Mouse (Mus musculus) kidney, postnatal 36 days (tissue): ENCODE results near the gene B230217C12Rik.

Experiments used
- DNase-seq, 2 experiments: peaks; one replicate each; pipeline ENCODE4 v3.0.0; 2021 to 2022; ENCODE audit warnings: mixed read lengths in 2 of 2

The B230217C12Rik gene

DNA sequence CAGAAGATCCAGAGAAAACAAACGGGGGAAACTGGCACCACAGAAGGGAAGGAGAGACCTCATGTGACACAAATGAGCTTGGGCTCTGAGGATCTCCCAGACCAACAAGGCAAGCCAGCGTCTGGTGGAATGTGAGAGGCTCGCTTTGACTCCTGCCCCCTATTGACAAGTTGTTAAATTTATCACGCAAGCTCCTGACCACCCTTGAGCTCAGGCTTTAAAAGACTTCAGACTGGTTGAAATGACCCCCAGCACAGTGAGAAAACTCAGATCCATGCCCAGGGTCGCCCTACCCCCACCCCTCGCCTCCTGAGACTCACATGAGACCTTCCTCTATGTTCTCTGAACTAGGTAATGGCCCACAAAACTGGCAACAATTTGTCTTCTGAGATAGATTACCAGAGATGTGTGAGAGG, at the start of gene B230217C12Rik:
Gene B230217C12Rik, plus strand, starts transcription at position 242 of the 416 bp plus-strand sequence.
- DNase-seq = peak in 1 of 2 experiments; percentile 31

DNA sequence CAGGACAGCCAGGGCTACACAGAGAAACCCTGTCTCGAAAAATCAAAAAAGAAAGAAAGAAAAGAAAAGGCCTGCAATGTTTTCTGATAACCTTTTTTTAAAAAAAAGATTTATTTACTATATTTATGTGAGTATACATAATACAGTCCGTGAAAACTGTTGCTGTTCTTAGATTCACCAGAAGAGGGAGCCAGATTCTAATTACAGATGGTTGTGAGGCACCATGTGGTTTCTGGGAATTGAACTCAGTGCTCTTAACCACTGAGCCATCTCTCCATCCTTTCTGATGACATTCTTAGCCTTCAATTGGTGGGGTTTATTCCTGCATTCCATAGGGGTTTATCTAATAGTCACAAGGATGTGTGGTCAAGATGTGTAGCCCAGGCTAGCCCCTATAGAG, 47.4 kb upstream of the B230217C12Rik start:
- DNase-seq = peak; percentile 57 to 62

DNA sequence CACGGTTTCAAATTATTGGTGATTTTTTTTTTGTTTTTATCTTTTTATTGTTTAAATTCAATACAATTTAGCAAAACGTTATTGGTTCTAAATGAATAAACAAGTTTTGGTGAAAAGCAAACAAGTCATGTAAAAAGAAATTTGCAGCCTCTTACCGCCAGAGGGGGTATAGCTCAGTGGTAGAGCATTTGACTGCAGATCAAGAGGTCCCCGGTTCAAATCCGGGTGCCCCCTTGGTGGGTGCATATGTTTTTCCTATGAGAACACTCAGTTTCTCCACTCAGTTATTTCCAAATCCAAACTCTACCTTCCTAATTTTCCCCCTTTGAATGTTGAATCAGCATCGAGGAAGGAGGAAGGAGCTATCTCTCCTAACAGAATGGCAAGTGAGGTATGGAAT, 43.7 kb upstream of the B230217C12Rik start:
- DNase-seq = peak; percentile 76 to 82

DNA sequence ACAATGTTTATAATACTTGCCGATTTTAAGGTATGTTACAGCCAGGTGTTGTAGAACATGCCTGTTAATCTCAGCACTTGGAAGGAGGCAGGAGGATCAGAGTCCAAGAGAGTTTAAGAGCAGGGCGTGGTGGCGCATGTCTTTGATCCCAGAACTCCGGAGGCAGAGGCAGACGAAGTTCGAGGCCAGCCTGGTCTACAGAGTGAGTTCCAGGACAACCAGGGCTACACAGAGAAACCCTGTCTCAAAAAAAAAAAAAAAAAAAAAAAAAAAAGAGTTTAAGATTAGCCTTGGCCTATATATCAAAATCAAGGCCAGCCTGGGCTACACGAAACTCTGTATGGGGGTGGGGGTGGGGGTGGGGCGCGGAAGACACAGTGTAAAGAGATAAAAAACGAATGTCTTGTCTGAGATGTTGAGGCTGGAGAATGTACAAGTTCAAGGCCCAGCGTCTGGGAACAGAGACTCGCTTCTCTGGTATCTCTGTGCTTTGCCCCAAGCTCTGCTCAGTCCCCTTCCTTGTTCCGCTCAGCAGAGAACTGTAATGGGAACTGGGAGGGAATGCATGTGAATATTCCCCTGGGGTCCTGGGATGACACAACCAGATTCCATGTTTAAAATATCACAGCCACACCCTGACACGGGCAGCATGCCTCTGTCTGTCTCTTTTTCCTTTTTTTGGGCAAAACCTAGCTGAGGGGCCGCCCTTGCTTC, 43.1 kb upstream of the B230217C12Rik start:
- no peak for DNase-seq

DNA sequence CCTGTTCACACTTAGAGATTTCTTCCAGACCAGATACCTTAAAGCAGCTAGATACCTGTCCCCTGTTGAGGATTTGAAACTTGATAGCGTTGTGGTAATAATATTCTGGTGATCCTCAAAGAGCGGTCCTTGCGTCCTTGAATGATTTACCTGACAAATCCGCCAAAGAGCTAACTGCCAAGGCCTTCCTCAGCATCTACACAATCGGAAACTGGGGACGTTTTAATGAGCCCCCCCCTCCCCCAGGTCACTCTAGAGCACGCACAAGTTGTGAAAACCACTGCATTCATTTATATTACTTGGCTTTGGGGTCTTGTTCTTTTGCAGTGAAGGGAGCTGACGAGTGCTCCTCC, 42.5 kb upstream of the B230217C12Rik start:
- no peak for DNase-seq

DNA sequence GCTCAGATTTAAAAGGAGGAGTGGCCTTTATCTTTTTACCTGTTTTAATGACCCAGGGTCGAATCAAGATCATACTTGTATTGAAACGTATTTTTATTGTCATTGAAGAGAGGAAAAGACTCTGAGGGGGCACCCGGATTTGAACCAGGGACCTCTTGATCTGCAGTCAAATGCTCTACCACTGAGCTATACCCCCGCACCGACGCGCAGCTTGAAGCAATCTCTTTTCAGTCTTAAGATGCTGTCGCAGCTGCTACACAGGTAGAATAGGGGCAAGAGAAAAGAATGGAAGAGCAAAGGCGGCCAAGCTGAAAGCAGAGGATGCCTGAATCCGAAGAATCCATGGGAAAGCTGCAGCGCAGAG, 41.8 kb upstream of the B230217C12Rik start, which contains the start of gene Lasp1:
Gene Lasp1, plus strand, starts transcription at position 219 of the 364 bp plus-strand sequence.
- peak; percentile 85 to 88 for DNase-seq

DNA sequence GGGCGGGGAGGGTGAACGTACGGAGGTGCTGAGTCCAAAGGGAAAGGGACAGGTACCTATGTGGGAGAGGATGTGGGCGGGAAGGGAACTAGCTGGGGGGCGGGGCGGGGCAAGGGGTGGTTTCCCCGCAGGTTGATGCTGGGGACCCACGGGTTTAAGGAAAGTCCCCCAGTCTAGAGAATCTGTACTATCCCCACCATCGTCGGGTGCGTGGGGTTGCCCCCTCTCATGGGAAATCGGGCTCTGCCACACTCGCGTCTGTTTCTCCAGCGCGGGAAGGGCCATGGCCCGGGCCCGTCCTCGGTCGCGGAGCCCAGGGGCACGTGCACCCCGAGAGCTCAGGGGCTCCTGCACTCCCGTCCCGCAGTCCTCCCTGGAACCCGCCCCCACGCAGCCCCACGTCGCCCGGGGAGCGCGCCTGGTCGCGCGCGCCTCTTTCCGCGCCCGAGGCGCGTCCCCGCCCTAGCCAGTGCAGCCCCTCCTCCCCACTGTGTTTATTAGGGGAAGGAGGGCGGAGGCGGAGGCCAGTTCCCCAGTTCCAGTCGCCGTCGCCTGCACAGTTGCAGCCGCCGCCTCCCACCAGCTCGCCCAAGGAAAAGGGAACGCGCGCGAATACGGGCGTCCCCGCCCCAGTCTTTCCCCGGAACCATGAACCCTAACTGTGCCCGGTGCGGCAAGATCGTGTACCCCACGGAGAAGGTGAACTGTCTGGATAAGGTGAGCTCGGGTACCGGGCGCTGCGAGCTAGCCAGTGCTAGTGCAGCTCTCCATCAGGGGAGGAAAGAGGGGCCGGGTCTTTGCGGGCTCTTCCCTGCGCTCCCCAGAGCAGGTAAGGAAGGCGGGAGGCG, 41.2 kb upstream of the B230217C12Rik start:
- DNase-seq = peak; percentile 85 to 90

DNA sequence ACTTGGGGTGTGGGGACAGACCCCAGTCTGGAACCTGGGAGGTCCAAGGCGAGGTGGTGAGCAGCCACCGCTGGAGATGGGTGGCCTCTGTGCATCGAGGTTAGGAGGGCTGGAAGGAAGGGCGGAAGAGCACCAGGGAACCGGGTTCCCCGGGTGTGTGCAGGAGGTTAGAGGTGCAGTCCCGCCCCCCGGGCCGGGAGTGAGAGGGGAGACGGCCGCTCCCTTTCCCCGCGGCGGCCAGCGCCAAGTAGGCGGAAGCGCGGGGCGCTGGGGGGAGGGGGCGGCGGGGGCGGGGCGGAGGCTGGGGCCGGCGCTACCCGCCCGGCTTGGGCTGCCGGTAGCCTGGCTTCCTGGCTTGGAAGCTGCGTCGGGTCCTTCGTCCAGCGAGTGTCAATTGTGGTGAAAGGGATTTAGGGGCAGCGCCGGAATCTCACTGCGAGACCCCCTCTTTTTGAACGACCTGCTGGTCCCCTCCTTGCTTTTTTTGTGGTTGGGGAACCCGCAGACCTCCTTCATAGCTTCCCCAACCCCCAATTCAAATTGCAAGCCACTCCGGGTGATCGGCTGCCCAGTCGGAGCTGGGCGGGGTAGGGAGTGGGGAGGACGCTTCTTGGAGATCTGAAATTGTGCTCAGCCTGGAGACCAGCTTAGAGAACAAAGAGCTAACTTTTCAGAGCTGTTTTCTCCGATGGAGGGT, 40.4 kb upstream of the B230217C12Rik start:
- DNase-seq = peak; percentile 84 to 91

DNA sequence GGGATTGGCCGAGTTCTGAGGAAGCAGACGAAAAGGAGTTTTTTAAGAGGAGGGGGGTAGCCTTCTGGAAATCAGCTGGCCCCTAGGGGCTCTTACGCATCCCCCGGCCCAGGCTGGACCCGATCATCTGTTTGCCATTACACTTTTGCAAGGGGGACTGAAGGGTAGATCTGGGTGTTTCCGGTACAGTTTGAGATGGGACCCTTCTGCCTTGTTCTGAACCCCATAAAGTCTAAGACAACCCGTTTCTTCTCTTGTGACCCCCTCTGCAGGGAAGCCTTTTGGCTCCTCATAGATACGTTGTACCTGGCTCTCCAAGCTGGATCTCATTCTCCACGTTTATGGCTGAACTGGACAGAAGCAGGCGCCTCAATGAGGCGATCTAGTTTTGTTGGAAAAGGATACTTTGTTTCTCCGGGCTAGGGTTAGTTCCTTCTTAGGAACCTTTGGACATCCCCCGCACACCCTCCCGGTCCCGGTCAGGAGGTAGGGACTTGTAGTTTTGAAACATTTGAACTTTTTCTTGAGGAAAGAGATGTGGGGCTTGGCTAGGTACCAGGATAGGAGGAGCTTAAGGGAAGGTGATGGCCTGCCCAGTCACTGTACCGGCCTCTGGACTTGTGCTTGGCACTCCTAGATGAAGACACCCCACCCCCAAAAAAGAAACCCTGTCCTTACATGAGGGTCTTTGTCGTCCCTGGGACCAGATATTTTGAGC, 39.7 kb upstream of the B230217C12Rik start:
- peak; percentile 87 to 91 for DNase-seq

DNA sequence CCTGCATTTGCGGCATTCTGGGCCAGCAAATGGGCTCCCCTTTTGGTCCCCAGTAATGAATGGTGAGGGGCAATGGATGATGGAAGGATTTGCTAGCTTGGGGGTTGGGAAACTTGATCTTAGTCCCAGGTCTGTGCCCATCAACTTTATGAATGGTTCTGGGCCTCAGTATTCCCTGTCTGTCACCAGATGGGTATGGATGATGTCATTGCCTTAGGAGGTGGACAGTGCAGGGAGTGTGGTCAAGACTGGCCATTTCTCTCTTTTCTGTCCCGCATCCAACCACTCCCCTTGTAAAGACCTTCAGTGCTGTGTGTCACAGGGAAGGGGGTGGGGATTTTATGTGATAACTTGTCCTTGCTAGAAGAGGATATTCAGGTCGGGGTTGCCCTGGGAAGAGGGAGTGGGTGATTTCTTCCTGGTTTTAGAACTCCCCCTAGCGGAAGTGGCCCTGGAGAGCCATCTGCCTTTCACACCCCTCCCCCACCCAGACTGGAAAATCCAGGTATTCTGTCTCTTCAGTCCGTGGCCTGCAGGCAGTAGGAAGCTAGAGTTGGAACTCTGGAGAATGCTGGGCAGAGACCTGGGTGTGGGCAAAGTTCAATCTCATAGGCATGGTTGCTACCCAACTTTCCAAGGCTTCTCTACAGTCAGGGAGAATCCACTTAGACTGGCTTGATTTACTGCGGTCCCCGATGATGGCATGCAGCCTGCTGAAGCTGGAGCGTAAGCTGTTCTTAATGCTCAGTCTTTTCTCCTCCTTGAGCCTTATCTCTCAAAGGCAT, 39.0 kb upstream of the B230217C12Rik start:
- peak; percentile 85 to 88 for DNase-seq

DNA sequence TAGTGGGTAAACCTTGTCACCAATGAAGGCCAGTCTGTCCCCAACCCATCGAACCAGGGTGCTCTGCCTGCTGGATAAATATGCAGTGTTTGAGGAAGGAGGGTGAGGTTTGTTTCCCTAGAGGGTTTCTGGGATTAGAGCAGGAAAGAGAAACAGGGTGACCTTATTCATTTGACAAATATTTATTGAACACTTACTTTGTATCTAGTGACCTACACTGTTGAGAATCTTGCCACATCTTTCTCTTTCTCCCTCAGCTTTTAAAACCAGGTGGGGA, 38.4 kb upstream of the B230217C12Rik start:
- no peak for DNase-seq

DNA sequence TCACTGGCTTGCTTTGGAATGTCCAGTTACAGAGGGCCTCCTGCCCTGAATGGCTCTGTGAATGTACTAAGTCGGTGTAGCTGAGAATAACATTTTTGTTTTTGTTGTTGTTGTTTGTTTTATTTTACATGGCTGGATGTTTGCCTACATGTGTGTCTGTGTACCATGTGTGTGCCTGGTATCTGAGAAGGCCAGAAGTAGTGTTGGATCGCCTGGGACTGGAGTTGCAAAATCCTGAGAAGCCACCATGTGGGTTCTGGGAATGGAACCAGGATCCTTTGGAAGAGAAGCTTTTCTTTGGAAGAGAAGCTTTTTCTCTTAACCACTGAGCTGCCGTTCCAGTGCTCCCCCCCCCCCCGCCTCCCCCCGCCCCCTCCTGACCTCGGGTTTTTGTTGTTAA, 38.1 kb upstream of the B230217C12Rik start:
- DNase-seq = no peak

DNA sequence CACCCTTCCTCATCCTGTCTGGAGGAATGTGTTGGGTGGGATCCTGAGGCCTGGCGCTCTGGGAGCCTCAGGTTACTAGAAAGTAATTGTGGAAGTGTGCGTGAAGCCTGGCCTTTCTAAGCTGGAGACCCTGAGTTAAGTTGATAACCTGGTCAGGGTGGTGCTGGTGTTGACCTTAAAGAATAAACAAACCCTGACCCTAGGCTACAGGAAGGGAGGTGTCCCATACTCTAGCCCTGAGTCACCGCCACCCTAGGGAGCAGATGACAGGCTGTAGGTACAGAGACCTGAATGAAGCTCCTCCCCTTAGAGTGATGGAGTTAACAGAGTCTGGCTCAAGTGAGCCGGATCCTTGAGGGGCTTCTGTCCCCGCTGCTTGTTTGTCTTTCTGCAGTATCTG, 36.7 kb upstream of the B230217C12Rik start:
- DNase-seq = no peak

DNA sequence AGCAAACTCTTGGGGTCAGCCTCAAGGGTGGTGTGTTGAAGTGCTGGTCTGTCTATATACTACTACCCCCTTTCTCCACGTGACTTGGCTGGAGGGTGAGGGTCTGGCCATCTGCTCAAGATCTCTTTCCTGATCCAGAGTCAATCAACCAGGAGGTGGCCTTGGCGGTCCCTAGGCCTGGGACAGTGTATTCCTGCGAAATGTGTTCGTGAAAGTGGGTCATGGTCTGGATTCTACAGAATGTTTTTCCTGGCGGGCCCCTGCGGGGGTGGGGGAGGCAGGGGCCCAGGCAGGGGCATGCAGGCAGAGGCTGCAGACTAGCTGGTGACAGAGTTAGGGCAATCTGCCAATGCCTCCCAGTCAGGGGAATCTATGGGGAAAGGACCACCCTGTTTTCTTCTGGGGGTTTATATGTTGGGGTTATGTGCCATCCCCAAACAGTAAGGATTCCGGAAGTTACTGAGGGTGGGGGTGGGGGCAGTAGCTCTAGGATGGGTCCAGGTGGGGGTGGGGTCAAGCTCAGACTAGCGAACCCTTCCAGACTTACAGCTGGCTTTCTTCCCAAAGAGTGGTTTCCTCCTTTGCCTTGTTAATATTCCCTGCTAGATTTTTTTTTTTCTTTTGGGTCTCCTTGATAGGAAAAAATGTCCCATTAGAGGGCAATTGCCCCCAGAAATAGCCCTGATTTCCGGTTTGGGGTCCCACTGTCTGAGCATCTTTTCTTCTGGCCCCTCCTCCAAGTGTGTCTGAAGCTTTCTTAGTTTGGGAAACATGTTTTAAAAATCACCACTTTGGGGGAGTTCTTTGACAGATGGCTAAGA, 35.5 kb upstream of the B230217C12Rik start:
- DNase-seq = peak in 1 of 2 experiments; percentile 64

DNA sequence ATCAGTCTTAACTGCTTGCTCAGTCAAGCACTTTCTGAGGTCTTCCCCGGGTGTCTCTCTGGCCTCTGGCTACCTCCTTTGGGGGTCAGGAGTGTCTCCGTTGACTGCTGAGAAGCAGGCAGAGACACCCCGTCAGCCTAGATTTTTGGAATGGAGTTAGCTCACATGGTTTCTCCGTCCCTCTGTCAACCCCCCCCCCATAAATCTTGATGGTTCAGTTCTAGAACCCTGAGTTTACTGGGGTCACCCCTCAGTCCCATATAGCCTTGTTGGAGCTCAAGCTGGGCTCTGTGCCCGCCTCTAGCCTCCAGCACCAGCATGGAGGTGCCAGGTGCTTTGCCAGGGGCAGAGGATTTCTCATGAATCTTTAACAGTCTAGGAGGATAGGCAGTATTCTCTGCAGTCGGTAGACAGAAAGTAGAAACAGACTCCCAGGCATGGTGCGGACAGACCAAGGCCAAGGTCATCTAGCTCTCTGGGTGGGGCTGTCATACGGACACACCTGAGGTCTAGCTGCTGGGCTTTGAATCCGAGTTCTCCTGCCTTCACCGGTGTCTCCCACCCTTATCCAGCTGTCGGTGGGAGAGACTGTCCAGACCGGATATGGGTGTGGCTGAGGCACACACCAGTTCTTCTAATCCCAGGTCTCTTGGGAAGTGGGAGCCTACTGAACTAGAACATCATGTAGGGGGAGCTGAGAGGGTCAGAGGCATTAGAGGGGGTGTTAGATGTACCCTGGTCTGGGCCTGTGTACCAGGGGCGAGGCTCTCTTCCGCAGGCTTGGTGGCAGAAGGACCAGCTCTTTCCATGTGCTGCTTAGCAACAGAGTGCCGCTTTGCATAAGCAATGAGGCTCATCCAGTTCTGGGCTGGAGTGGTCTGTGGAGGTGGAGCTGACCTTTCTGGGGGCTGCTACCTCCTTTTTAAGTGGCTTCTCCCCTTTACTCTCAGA, 34.6 kb upstream of the B230217C12Rik start:
- DNase-seq = peak in 1 of 2 experiments; percentile 58

DNA sequence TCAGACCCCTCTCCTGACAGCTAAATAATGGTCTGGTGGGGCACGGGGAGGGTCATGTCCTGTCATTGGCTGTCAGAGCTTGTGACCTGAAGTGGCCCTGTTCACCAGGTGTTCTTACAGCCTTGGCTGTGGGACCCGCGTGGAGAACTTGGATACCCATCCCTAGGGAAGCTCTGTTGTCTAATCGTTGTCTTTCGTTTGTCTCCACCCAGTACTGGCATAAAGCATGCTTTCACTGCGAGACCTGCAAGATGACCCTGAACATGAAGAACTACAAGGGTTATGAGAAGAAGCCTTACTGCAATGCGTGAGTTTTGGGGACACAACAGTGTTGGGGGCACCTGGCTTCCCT, 34.0 kb upstream of the B230217C12Rik start:
- DNase-seq = no peak

DNA sequence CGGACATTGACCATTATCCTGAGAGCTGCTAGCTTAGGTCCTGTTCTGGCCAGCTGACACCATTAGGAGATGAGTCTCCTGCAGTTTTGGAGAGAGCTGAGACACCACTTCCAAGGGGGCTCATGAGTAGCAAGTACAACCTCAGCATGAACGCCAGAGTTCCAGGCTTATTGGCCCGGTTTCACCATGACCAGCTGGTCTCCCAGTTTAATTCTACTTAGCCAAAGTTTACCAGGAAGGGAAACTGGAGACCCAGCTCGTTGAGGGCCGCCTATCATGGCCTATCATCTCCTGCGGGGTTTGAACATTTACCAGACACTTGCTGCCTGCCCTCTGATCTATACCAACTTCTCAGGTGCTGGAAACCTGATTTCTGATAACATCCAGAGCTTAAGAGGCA, 33.0 kb upstream of the B230217C12Rik start:
- DNase-seq = peak in 1 of 2 experiments; percentile 24

DNA sequence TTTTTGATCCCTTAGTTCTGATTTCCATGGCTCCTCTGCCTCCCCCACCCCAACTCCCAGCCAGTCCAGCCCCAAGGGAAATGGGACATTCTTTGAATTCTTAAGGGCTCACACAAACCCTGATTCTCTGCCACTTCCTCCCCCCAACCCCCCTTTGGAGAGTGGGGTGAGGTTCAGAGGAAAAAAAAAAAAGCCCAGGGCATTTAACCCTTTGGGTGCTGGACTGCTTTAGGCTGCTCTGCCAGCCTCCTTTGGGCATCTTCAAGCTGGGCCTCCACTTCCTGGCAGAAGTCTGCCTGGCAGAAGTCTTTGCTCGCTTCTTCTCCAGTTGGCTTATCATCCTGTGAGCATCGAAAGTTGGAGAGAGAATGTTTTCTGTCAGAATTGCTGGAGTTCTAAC, 32.5 kb upstream of the B230217C12Rik start:
- DNase-seq = peak; percentile 74 to 78

DNA sequence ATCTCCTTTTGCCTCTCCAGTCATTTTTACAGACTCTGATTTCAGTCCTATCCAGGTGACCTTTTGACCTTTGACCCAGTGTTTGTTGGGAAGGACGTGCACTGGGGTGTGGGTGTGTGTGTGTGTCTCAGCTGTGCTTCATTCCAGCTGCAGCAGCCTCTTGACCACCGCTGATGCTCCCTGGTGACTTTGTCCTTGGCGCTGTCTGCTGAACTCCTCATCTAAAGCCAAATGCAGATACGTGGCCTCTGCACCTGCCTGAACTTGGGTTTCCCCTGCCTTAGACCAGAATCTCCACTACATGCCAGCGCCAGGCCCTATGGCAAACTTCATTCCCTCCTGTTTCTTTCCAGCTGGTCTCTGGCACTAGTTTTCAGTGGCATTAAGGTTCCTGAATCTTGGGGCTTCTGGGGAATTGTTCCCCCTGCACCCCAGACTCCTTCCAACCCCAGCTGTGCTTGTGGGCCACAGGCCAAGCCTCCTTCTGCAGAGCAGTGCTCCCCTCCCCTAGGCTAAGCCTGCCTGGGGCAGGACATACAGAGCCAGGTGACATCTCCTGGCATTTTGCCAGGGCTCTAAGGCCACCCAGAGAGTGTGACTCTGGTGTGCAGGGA, 31.9 kb upstream of the B230217C12Rik start:
- peak in 1 of 2 experiments; percentile 69 for DNase-seq
